Mouse (Mus musculus): ENCODE results near the gene Hccs.

Gene Hccs

DNA sequence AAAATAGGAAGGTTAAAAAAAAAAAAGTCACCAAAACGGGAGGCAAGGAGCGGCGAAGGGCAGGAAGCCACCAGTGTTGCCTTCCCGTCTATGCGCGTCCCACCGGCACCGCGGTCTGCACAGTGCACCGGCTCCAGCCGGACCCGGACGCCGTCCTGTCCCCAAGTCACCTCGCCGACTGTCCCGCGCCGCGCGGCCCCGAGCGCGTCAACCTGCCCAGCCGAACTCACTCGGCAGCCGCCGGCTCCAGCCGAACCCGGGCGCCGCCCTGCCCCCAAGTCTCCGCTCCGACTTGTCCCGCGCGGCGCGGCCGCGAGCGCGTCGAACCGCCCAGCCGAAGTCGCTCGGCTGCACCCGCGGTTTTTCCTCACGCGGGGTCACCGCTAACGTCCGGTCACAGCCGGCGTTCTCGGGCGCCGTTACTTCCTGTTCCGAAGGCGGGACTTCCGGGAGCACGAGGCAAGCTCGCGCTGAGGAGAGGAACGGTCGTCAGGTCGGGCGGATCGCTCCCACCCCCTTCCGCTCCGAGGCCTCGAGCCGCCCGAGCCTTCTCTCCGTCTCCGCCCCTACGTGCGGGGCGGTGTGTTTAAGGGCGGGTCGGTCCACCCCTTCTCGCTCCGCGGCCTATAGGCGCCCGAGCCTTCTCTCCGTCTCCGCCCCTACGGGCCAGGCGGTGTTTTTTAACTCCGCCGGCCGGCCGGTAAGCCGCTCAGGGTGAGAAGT is at the start of gene Hccs:
Hccs (minus strand) TSS at position 428 of the 723 bp plus-strand sequence.
- in situ Hi-C loops (cut with MboI): loop anchor here (25.0 kb wide), 2 partner anchors 383 to 658 kb away; partner anchors contain the start of gene Msl3

DNA sequence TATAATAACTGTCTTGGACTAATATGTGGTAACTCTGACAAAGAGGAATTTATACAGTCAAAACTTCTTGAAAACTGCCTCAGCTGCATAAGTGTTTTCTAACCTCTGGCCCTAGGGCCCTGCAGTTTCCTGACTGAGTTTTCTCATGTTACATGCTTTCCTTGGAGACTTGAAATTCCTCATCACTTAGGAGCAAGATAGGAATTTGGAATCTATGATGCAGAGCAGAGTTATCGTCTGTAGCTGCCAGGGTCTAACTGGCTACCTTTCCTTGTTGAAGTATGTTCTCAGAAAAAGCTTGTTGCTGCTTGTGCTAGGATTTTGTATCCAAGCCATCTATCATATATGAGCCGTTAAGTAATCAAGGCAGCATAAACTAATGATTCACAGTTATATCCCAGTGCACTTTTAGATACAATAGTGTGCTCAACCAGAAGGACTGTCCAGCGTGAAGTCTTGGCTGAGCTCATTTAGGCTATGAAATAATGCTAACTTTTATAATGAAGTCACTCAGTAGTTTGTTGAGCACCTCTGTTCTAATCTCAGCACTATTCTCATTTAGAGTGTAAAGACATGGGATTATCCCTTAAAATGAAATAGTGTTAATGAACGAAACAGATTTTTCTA is 37.1 kb upstream of the Hccs start:
- in situ Hi-C loops (cut with MboI): no loop called here

DNA sequence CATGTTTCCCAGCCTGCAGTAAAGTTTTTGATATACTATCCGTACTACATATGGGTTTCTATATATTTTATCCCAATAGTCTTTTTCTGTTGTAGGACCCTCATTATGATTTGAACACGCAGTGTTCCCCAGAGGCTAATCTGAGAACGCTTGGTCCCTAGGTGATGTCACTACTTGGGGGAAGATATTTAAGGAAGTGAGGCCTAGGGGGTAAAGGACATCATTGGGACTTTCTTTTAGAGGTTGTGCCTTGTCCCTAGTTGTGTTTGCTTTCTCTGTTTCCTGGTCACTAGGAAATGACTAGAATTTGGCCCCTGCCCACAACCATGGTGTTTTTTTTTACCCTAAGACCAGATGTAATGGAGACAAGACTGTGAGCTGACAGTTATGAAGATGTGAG is 18.0 kb upstream of the Hccs start:
- in situ Hi-C loops (cut with MboI): no loop called here

DNA sequence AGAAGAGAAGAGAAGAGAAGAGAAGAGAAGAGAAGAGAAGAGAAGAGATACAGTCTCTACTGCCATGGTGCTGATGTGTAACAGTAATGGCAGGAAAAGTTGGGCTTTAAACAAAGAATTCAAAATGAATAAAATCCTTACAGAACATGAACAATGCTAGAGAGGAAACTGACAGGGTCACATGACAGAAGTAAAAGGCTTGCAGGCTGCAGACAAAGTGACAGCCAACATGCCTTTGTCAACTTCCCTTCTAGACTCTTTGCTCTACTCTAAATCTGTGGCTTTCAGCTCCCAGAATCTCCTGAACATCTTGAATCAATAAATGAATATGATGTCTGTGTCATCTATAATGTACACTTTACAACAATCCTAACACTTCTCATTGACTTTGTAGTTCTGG is 17.4 kb upstream of the Hccs start:
- in situ Hi-C loops (cut with MboI): no loop called here

DNA sequence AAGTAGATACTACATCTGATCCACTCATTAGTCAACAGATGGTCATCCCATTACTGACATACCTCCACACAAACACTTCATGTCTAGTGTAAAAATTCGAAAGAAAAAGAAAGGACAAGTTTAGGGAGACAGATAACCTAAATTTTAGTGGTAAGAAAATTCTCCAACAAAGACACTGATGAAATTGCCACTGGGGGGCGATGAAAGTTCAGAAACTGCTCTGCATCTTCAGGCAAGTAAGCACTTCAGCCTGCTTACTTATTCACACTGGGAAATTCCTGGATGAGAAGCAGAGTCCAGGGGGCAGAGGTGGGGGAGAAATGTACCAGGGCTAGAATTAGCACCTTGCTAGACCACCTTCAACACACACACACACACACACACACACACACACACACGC is 12.1 kb upstream of the Hccs start:
- in situ Hi-C loops (cut with MboI): no loop called here

DNA sequence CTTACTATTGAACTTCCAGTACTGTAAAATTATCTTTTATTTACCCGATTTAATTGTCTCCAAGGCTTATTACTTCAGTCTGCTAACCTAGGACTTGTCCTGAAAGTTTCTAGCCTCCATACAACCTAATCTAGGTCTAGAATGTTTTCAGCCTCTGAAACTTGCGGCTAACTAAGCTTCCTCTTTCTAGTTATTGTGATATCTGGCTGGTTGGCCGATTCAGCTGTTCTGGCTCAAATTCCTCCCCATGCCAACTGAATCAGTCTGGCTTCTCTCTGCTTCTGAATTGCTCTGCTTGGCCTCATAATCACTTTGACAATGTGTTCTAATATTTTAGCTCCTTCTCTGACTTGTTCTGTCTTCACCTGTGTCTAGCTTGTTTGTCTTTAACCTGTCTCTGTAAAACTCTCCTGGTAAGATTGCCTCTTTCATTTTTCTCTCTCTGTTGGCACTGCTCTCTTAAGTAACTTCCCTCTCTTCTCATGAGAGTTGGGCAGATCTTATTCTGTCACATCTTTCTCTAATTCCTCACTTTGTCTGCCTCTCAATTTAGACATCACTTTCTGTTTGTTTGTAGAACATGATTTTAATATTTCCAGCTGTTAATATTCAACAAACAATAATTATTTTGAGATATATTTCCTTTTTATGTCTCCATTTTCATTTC is 5.9 kb upstream of the Hccs start:
- in situ Hi-C loops (cut with MboI): no loop called here

DNA sequence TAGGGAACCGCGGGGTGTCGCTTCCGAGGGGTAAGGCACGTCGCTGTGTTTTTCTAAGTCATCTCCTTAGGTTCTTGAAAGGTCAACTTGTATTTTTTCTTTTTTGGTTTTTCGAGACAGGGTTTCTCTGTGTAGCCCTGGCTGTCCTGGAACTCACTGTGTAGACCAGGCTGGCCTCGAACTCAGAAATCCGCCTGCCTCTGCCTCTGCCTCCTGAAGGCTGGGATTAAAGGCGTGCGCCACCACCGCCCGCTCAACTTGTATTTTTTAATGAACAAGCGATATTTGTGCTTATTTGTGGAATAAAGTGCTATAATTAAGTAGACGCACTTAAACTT is 465 bp upstream of the Hccs start:
- in situ Hi-C loops (cut with MboI): loop anchor here (25.0 kb wide), 2 partner anchors 383 to 658 kb away; partner anchors contain the start of gene Msl3

DNA sequence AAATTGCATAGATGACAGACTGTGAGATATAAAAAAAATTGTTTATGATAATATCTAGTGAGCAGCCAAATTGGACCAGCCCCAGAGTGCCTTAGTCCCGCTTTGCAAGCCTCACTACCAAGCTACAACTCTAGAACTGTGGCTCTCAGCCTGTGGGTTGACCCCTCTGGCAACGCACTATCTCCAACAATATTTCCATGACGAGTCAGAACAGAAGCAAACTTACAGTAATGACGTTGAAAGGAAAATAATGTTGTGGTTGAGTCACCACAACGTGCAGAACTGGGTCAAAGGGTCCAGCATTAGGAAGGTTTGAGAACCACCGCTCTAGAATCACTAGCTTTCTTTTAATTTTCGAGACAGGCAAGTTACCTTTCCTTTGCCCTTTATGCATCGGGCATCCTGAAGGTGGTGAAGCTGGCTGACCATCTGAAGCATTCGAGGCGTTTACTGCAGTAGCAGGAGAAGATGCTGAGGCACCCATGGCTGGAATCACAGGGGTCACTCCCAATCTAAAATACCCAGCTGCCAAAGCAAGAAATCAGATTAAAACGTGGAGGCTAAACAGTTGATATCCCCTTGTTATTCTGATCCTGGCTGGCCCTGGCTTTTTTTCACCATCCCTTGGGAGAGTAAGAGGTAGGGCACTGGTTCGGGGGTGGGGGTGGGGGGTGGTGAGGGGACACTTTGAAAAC is 959 bp downstream of the Hccs start:
- in situ Hi-C loops (cut with MboI): loop anchor here (25.0 kb wide), 2 partner anchors 382 to 657 kb away; partner anchors contain the start of gene Msl3

DNA sequence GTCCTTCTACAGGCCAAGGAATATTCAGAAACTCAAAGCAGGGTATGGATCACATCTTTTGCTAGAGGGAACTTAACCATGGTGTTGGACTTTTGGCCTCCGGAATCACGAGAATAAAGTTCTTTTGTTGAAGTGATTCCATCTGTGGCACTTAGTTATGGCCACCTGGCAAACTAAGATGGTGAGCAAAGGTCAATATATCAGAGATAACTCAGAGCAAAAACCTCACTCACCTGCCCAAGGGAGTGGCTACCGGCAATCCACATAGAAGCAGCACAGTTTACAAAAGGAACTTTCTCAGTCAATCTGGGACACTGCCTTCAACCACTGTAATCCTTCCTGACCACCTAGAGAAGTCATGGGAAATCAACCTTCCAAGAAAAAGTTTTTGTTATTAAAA is 11.6 kb downstream of the Hccs start:
- in situ Hi-C loops (cut with MboI): loop anchor here (25.0 kb wide), 2 partner anchors 371 to 646 kb away; partner anchors contain the start of gene Msl3

DNA sequence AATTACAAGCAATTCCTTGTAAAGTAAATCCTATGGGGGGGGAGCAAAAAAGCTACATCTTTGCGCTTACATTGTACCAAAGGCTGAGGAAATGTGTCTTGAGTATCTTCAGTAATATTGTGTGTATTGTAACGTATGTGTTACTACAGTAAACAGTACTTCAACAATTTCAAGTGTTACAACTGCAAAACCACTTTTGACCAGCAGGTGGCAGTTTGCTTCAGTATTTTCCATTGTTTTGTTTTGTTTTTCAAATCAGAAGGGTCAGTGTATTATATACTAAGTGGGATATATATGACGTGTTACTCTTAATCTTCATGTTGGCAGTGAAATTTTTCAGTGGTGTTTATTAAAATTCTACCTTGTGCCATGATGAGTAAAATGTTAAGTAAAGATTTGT is 16.2 kb downstream of the Hccs start:
- in situ Hi-C loops (cut with MboI): loop anchor here (25.0 kb wide), 2 partner anchors 367 to 642 kb away; partner anchors contain the start of gene Msl3

DNA sequence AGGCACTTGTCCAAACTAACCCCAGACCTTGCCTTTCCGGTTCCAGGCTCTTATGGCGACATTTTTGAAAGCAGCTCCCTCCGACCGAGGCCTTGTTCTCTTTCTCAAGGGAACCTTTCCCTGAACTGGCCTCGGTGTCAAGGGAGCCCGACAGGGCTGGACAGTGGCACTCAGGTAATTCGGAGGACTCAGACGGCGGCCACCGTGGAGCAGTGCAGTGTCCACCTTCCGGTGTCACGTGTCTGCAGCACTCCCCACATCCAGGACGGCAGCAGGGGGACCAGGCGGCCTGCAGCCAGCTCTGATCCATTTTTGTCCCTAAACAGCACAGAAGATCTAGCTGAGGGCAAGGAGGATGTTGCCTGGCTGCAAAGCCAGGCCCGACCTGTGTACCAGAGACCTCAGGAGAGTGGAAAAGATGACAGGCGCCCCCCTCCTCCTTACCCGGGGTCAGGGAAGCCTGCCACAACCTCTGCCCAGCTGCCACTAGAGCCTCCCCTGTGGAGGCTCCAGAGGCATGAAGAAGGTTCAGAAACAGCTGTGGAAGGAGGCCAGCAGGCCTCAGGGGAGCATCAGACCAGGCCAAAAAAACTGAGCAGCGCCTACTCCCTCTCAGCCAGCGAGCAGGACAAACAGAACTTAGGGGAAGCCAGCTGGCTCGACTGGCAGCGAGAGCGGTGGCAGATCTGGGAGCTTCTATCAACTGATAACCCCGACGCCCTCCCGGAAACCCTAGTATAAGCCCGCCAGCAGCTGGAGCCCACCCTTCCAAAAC is 17.7 kb downstream of the Hccs start:
- in situ Hi-C loops (cut with MboI): loop anchor here (25.0 kb wide), 2 partner anchors 365 to 640 kb away; partner anchors contain the start of gene Msl3

DNA sequence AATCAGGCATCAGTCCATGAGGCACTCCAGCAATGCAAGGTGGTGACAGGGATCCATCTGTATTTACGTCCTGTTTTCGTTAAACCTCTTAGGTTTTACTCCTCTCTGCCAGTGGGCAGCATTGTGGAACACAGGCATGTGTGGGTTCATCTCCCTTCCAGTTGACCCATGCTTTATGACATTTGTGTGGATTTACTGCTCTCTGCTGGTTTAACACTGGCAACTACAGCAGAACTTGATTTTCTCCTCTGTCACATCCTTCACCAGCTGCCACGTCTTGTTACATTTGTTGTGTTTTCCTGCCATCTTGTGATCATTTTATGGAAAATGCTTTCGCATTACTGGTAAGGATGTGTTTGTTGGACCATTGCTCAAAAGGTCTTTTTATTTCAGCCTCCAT is 20.6 kb downstream of the Hccs start:
- in situ Hi-C loops (cut with MboI): no loop called here

DNA sequence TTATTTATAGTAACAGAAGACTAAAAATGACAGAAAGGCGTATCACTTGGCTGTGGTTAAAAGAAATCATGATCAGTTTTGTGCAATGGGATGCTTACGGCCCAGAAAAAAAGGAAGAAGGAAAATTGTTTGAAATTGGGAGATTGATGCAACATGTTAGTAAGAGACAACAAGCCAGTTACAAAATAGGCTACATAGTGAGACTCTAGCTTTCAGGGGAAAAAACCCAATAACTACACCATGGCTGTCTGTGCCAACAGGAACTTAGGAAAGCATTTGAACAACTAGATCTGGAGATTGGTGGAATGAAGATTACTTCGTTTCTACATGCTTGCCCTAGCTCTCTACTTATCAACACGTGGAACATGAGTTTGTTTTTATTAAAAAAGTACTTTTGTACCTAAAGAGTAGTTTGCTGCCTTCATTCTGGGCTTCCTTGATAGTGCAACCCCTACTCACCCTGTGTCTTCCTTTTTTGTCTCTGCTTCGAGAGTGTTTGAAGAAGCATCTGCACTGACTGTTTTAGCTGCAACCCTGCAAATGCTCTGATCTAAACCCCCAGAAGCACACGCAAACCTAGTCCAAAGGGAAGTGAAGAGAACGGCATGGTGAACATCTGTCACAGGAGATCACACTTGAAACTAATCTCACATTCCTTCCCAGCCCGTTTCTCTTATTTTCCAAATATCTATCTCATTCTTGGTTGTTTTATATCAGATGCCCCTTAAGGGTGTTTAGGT is 56.6 kb downstream of the Hccs start:
- in situ Hi-C loops (cut with MboI): no loop called here

DNA sequence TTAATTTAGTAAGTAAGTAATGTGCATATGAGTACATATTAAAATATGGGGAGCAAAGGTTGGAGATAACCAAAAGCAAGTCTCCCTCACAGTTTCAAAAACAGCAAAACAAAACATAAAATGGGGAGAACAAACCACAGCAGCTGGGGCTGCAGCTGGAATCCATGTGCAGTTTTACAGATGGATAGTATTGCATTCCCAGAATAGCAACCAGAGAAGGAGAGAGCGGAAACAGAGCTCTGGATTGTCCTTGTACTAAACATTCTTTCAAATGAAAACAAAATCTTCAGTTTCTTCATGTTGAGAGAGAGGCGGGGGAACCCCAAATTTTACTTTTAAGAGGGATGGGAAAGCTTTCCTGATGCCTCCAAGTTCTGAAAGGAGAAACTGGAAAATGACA is 58.0 kb downstream of the Hccs start:
- in situ Hi-C loops (cut with MboI): no loop called here

DNA sequence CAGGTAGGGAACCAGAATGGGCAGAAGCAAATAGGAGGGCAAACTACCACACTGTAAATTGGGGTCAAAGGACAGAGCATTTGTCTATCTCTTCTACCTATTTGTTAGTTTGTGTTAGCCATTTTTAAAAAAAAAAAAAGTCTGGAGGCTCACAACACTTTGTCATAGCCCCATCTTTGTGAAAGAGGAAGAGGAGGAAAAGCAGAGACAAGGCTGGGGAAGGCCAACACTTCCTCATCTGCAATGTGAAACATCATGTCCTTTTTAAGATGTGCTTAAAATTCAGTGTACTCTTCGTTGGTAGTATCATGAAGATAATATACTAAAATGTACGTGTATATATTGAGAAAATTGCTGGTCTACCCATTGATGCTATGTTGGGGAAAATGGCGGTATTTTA is 59.1 kb downstream of the Hccs start:
- in situ Hi-C loops (cut with MboI): no loop called here

DNA sequence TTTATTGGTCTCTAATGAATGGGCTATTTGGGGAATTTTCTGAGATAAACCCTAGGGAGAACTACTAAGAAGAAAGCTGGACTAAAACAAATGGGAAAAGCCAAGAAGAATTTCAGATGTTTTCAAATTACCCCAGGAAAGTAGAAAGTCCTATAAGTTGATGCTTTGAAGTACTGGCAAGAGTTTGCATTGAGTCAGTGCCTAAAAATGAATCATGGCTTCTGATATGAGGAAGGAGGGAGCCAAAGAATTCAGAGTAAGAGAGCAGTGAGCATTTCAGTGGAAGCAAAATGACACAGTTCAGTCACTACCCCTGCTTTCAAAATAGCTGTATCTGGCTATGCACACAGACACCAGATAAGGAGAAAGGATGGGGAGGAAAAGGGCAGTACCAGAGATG is 63.4 kb downstream of the Hccs start:
- in situ Hi-C loops (cut with MboI): no loop called here

DNA sequence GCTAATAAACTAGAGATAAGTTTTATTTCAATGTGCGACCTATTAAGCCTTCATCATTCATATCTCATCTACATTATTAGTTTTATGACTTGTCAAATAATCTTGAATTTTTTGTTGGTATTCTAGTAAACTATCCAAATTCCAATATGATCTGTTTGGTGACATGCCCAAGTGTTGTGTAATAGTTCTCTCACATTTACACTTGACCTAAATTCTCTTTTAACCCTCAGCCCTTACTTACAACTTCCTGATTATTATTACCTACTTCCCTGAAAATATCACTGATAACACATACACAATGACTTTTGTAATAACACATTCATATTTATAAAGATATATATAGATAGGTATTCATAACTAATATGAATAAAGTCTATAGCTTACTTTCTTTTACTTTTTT is 64.3 kb downstream of the Hccs start:
- in situ Hi-C loops (cut with MboI): no loop called here

DNA sequence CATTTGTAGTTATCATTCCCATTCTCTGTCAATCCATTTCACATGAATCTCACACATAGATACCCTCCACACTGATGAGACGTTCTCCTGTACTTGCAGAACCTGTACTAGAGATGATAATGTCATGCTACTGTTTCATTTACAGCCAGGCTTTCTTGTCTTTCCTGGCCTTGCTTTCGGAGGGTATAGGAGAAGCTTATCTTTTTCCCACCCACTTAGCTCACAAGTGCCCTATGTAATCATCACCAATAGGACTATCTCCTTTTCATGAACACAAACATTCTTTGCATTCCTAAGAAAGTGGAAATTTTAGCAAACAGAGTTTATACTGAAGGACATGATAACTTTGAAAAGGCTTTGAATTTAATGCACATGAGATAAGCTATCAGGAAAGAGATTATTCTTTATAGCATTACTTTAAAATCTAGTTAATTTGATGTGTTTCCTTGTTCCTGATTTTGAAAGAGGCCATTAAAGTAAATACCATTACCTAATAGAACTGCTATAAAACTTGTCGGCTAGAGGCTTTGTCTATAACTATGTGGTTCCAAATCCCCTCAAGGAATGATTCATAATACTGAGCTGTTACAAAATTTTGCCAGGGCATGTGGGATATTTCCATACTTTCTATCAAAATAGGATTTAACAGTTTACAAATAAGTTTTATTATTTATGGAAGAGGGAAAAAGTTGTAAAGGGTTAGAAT is 97.7 kb downstream of the Hccs start:
- in situ Hi-C loops (cut with MboI): no loop called here

DNA sequence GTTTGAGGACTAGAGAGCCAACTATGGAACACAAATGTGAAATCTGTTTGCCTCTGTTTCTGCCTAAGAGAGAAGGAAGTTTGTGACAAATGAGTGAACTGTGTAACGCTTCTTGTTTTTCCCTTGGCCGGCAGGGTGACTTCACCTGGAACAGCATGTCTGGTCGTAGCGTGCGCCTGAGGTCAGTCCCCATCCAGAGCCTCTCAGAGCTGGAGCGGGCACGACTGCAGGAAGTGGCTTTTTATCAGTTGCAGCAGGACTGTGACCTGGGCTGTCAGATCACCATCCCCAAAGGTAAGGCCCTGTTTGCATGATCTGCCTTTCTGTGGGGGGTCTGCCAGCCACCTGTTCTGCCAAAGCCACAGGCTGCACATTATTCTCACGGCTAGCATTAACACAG is 100.1 kb downstream of the Hccs start:
- in situ Hi-C loops (cut with MboI): no loop called here

DNA sequence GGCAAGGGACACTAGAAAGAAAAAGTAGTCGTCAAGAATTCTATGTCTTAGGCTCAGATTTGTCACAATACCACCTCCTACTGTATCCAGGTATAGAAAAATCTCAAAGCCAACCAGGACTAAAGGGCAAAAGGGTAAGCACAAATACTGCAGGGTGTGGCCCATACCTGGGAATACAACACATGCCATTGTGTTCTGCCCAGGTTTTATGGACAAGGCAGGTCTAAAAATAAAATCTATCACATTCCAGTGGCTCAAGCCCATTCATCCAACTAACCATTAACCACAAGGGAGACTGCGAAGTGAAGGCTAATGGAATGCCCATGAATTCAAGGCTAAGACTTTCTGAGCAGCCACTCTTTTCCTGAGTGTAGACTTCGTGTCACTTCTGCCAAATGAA is 110.2 kb downstream of the Hccs start:
- in situ Hi-C loops (cut with MboI): no loop called here
